Mouse (Mus musculus) liver, embryonic 14.5 days (tissue): ENCODE results near the gene Gm16253.

Source experiments
- CTCF ChIP-seq: IDR thresholded peaks from 2 replicates; pipeline ENCODE4 v1.5.1; 2016; ENCODE audit warnings: antibody characterized with exemption, low read depth, control low read depth
- EP300 ChIP-seq: IDR thresholded peaks from 2 replicates; pipeline ENCODE4 v1.6.1; 2016; ENCODE audit warnings: antibody characterized with exemption, low read depth

DNA sequence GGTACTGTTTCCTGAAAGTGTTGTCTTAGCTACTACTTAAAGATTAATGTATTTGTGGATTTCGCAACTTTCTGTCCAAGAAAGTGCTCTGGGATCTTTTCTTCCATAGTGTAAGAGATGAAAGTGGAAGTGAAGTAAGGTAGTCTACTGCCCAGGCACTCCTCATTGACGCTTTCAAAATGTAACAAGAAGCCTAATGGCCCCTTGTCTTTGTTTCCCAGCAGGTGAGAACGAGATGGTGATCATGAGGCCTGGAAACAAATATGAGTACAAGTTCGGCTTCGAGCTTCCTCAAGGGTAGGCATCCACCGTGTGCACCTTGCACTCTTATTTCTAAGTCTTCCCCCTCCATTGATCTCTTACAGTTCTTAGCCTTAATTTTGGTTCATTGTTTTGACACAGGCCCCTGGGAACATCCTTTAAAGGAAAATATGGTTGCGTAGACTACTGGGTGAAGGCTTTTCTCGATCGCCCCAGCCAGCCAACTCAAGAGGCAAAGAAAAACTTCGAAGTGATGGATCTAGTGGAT, 18.1 kb upstream of the Gm16253 start:
- TF ChIP-seq CTCF (no peak), EP300 (no peak)
